19 mouse cellular contexts compared by ENCODE assay signal in genomic region chr4:62888736-62889135, GRCm38 (mm10).
"Had no signal": no experiment of that assay in that cellular context is flagged by ENCODE, and none has a peak within 500 bp of the region (broad histone marks: within the 10 kb centered on the region; RNA-seq: fewer than 3 reads in every experiment).

No protein-coding gene starts in this region.

- H3K36me3 ChIP-seq: limb, embryonic 12.5 days; limb, embryonic 15.5 days; midbrain, embryonic 10.5 days; midbrain, embryonic 13.5 days; neural tube, embryonic 13.5 days had no signal

- H3K27me3 ChIP-seq: neural tube, embryonic 13.5 days had no signal

- ATAC-seq: liver, postnatal 0 days; lung, postnatal 0 days had no signal

- H3K4me3 ChIP-seq: limb, embryonic 12.5 days; limb, embryonic 15.5 days; megakaryocyte, embryonic 14.5 days; midbrain, embryonic 10.5 days; midbrain, embryonic 13.5 days; myocyte; neural tube, embryonic 13.5 days had no signal

- DNase-seq: kidney, adult 11 months; kidney, adult 9 months; kidney, postnatal 14 days; kidney, postnatal 4 days; left cerebral cortex, postnatal 4 days; liver, postnatal 0 days; lung, embryonic 14.5 days; thymus, adult 18-20 months; thymus, postnatal 36 days had no signal

- H3K27ac ChIP-seq: limb, embryonic 12.5 days; limb, embryonic 15.5 days; liver, embryonic 14.5 days; macrophage; midbrain, embryonic 10.5 days; midbrain, embryonic 13.5 days; neural tube, embryonic 13.5 days had no signal

- H3K4me1 ChIP-seq: megakaryocyte, embryonic 14.5 days had no signal
